9 mouse cellular contexts compared by ENCODE assay signal in the genomic region with DNA sequence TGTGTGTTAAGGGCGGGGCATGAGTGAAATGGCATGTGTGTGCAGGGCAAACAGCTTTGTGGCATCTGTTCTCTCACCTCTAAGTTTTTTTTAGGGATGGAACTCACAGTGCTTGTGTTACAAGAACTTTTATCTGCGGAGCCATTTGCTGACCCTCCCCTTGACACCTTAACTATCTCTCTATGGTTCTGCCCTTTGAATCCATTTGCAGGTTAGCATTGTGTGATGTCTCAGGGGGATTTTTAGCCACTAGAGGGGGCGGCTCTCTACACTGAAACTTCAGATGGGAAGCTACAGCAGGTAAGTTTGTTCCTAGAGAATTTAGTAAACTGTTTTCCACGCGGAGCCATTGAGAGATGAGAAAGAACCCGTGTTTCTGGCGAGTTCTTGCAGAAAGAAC. TPM values are rescaled to one million over a fixed set of nuclear protein-coding genes. Genes with fewer than 3 reads are reported as not detected.
DNase-seq lines count a peak whose midpoint lies in the region; ATAC-seq and TF ChIP-seq lines count a peak whose summit lies in the region.
"Had no signal": no experiment of that assay in that cellular context is flagged by ENCODE, and none has a peak within 500 bp of the region (broad histone marks: within the 10 kb centered on the region; RNA-seq: fewer than 3 reads in every experiment).

No protein-coding gene starts in this region.

- ATAC-seq in midbrain, postnatal 0 days (ENCODE audit: low FRiP score): no peak

- no peak overlapping the region for H3K4me3 ChIP-seq in midbrain, postnatal 0 days (ENCODE audit: low read depth, low read length)
- H3K4me3 ChIP-seq in midbrain, embryonic 10.5 days: no peak overlapping the region

- H3K4me2 ChIP-seq in midbrain, postnatal 0 days (ENCODE audit: low read depth, low read length, poor library complexity, severe bottlenecking): no peak overlapping the region

- H3K9ac ChIP-seq in midbrain, postnatal 0 days (replicated peaks; ENCODE audit: low read length, poor library complexity, severe bottlenecking): no peak overlapping the region

- no peaks in the 10 kb centered on the region for H3K9me3 ChIP-seq in midbrain, postnatal 0 days (ENCODE audit: low read length)
- H3K9me3 ChIP-seq in midbrain, embryonic 10.5 days (replicated peaks): no peaks in the 10 kb centered on the region

- no peaks in the 10 kb centered on the region for H3K36me3 ChIP-seq in midbrain, postnatal 0 days (ENCODE audit: insufficient read depth, low read length)
- no peaks in the 10 kb centered on the region for H3K36me3 ChIP-seq in midbrain, embryonic 10.5 days

- TF ChIP-seq CTCF in midbrain, postnatal 0 days (IDR thresholded peaks at IDR 0.05): peak; percentile 65

- no peaks in the 10 kb centered on the region for H3K4me1 ChIP-seq in midbrain, postnatal 0 days (ENCODE audit: insufficient read depth, low read length)
- peaks cover 14% of the 10 kb centered on the region for H3K4me1 ChIP-seq in midbrain, embryonic 10.5 days

- no peak overlapping the region for H3K27ac ChIP-seq in midbrain, postnatal 0 days (ENCODE audit: low read depth, low read length)
- H3K27ac ChIP-seq in midbrain, embryonic 10.5 days (replicated peaks): no peak overlapping the region

- WGBS in midbrain, postnatal 0 days: 41% methylated on average over 7 of the region's 7 CpGs
- 39% methylated on average over 7 of the region's 7 CpGs for WGBS in midbrain, embryonic 10.5 days

- DNase-seq in embryo, embryonic 11 days: peak; percentile 9
- DNase-seq in embryo, embryonic 9.5 days (ENCODE audit: extremely low spot score): no peak
- DNase-seq in midbrain, postnatal 0 days (ENCODE audit: low spot score): peak; percentile 34
- no peak for DNase-seq in midbrain, embryonic 10.5 days (ENCODE audit: low spot score)
- peak; percentile 12 to 34 for DNase-seq in layer of hippocampus, postnatal 14 days (ENCODE audit: low spot score in 2 of 2)
- peak; percentile 21 for DNase-seq in thymus, postnatal 0 days (ENCODE audit: low spot score)
- no peak for DNase-seq in urinary bladder, postnatal 14 days (ENCODE audit: low spot score)
- no peak for DNase-seq in yolk sac, embryonic 10.5 days (ENCODE audit: low spot score)

- H3K27me3 ChIP-seq in midbrain, postnatal 0 days (ENCODE audit: insufficient read depth, low read length): peaks cover 6% of the 10 kb centered on the region; the same call in 1 of the 2 replicates
- H3K27me3 ChIP-seq in midbrain, embryonic 10.5 days (ENCODE audit: low read depth, poor library complexity, severe bottlenecking): peaks cover 44% of the 10 kb centered on the region

RNA-seq across cellular contexts. Expression of a gene that starts 32.1 kb away (rescaled TPM):
- 0.33 TPM in 1 of 2 replicates, not detected in the other for total RNA-seq in midbrain, postnatal 0 days (2014; rRNA removed)
- not detected in 2 replicates for polyA plus RNA-seq in midbrain, postnatal 0 days (2015; fragmentation: Nextera tagmentation; extraction: Ambion mirVana)
- not detected in 2 replicates for polyA plus RNA-seq in midbrain, embryonic 10.5 days (2016; fragmentation: Nextera tagmentation; extraction: Ambion mirVana)
- total RNA-seq in layer of hippocampus, postnatal 14 days (2021): not detected
- polyA plus RNA-seq in thymus, postnatal 0 days (2015; fragmentation: Nextera tagmentation; extraction: Ambion mirVana): 0.06 TPM in 1 of 2 replicates, not detected in the other
- polyA plus RNA-seq: limb, embryonic 11.5 days had no signal

Comparison
In these comparisons a context has a peak if more than half of its experiments do, and no peak if none do; other contexts are left out.
1. DNase-seq: peak in embryo, embryonic 11 days (single experiment), midbrain, postnatal 0 days (single experiment), layer of hippocampus, postnatal 14 days (2 of 2) and thymus, postnatal 0 days (single experiment); none in embryo, embryonic 9.5 days (single experiment), midbrain, embryonic 10.5 days (single experiment), urinary bladder, postnatal 14 days (single experiment) and yolk sac, embryonic 10.5 days (single experiment).